In the genomic region with DNA sequence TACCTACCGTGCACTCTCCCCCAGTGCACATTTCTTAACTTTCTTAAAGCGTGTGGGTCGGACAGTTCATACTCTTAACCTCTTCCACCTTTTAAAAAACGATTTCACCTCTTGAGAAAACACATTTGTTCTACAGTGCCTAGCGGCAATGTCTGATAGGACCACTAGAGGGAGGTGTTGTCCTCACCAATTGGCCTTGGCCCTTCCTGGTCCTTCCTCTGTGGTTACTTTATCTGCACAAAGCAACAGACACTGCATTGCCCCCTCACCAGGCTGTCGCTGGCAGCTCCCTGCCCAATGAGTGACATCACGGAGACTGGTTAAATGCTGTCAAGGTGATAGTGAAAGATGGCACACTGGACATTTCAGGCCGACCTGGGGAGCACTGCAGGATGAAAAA, we compare ENCODE assay signal across 8 mouse cellular contexts. TPM values are rescaled to one million over a fixed set of nuclear protein-coding genes. Genes with fewer than 3 reads are reported as not detected.
DNase-seq lines count a peak whose midpoint lies in the region; ATAC-seq lines count a peak whose summit lies in the region.

No protein-coding gene starts in this region.

- H3K27me3 ChIP-seq in embryonic facial prominence, embryonic 14.5 days (replicated peaks; ENCODE audit: control insufficient read depth, insufficient read depth, low read length) = no peaks in the 10 kb centered on the region
- H3K27me3 ChIP-seq in hindbrain, embryonic 10.5 days (ENCODE audit: insufficient read depth, poor library complexity, severe bottlenecking) = 0 out of 2 replicates have a peak, but pooled peaks cover 5% of the 10 kb centered on the region

- H3K9me3 ChIP-seq in embryonic facial prominence, embryonic 14.5 days (ENCODE audit: control insufficient read depth, low read length) = no peaks in the 10 kb centered on the region
- H3K9me3 ChIP-seq in hindbrain, embryonic 10.5 days = no peaks in the 10 kb centered on the region

- no peak overlapping the region for H3K4me3 ChIP-seq in embryonic facial prominence, embryonic 14.5 days (ENCODE audit: low read depth, low read length)
- H3K4me3 ChIP-seq in hindbrain, embryonic 10.5 days = no peak overlapping the region

- ATAC-seq in embryonic facial prominence, embryonic 14.5 days (ENCODE audit: low read depth) = no peak

- H3K36me3 ChIP-seq in embryonic facial prominence, embryonic 14.5 days (ENCODE audit: control insufficient read depth, insufficient read depth, low read length) = no peaks in the 10 kb centered on the region
- no peaks in the 10 kb centered on the region for H3K36me3 ChIP-seq in hindbrain, embryonic 10.5 days

- no peak overlapping the region for H3K9ac ChIP-seq in embryonic facial prominence, embryonic 14.5 days (ENCODE audit: low read depth, low read length)

- H3K27ac ChIP-seq in embryonic facial prominence, embryonic 14.5 days (replicated peaks; ENCODE audit: low read depth, low read length) = no peak overlapping the region
- H3K27ac ChIP-seq in hindbrain, embryonic 10.5 days = no peak overlapping the region

- H3K4me2 ChIP-seq in embryonic facial prominence, embryonic 14.5 days (ENCODE audit: low read depth, low read length) = no peak overlapping the region

- H3K4me1 ChIP-seq in embryonic facial prominence, embryonic 14.5 days (ENCODE audit: control insufficient read depth, insufficient read depth, low read length) = no peaks in the 10 kb centered on the region
- H3K4me1 ChIP-seq in hindbrain, embryonic 10.5 days (replicated peaks) = peaks cover 3% of the 10 kb centered on the region

- WGBS in embryonic facial prominence, embryonic 14.5 days = 18% methylated on average over 8 of the region's 8 CpGs
- 22% methylated on average over 8 of the region's 8 CpGs for WGBS in hindbrain, embryonic 10.5 days

- peak; percentile 81 for DNase-seq in ES-CJ7 (ENCODE audit: low read depth, low spot score)
- peak; percentile 33 to 35 for DNase-seq in adrenal gland, postnatal 4 days (ENCODE audit: low spot score in 2 of 2)
- peak; percentile 74 for DNase-seq in embryonic facial prominence, embryonic 14.5 days (ENCODE audit: low spot score)
- peak; percentile 76 for DNase-seq in hindbrain, embryonic 10.5 days (ENCODE audit: low spot score)
- peak; percentile 34 for DNase-seq in layer of hippocampus, adult 9-11 months
- DNase-seq in lung, postnatal 14 days = peak; percentile 74
- DNase-seq in retina, postnatal 1 day = peak; percentile 77
- DNase-seq in T-cell, adult 2 months (ENCODE audit: low spot score) = no peak

RNA-seq across cellular contexts. Expression of a gene that starts 40.3 kb away (rescaled TPM):
- total RNA-seq in adrenal gland, postnatal 4 days (2021) = 1 to 10 TPM; 3.9 to 4.3 TPM
- polyA plus RNA-seq in embryonic facial prominence, embryonic 14.5 days (2014; fragmentation: Nextera tagmentation; extraction: Ambion mirVana) = 14.7 and 15.1 TPM in 2 replicates
- polyA plus RNA-seq in hindbrain, embryonic 10.5 days (2016; fragmentation: Nextera tagmentation; extraction: Ambion mirVana) = 9.0 and 10.1 TPM in 2 replicates
